Mouse (Mus musculus): Measurements from ENCODE around the gene Runx1. TPM values are rescaled to one million over a fixed set of nuclear protein-coding genes. Genes with fewer than 3 reads are reported as not detected.

Runx1 gene
- polyA plus RNA-seq, 1 experiment, result 2.2 TPM

GRCm38 (mm10) chr16:92847762-92848300 is 21.9 kb upstream of the Runx1 start:
- H3K27me3 ChIP-seq (replicated peaks; ENCODE audit: control insufficient read depth, insufficient read depth, low read length), result no peaks in the 10 kb centered on the region
- no peaks in the 10 kb centered on the region for H3K4me1 ChIP-seq (ENCODE audit: control insufficient read depth, insufficient read depth, low read length)
- DNase-seq, result no peak
- no peak overlapping the region for H3K4me3 ChIP-seq (ENCODE audit: insufficient read depth, low read depth, low read length)
- no peak for TF ChIP-seq POLR2A (IDR thresholded peaks at IDR 0.05; ENCODE audit: low read depth, low read length)
- TF ChIP-seq CTCF (conservative IDR thresholded peaks at IDR 0.05; ENCODE audit: insufficient read depth, insufficient read length, low read depth, low read length), result no peak
- WGBS, result 66% methylated on average over 3 of the region's 3 CpGs
- no peaks in the 10 kb centered on the region for H3K36me3 ChIP-seq (ENCODE audit: control insufficient read depth, insufficient read depth, low read length)
- H3K27ac ChIP-seq (ENCODE audit: insufficient read depth, low read depth, low read length), result no peak overlapping the region

GRCm38 (mm10) chr16:92845244-92846225 is 19.6 kb upstream of the Runx1 start:
- Histone ChIP-seq H3K4me1 (ENCODE audit: control insufficient read depth, insufficient read depth, low read length) (no peaks in the 10 kb centered on the region), H3K36me3 (ENCODE audit: control insufficient read depth, insufficient read depth, low read length) (no peaks in the 10 kb centered on the region), H3K27me3 (replicated peaks; ENCODE audit: control insufficient read depth, insufficient read depth, low read length) (no peaks in the 10 kb centered on the region), H3K27ac (ENCODE audit: insufficient read depth, low read depth, low read length) (no peak overlapping the region), H3K4me3 (ENCODE audit: insufficient read depth, low read depth, low read length) (no peak overlapping the region)
- TF ChIP-seq CTCF (conservative IDR thresholded peaks at IDR 0.05; ENCODE audit: insufficient read depth, insufficient read length, low read depth, low read length) (no peak), POLR2A (IDR thresholded peaks at IDR 0.05; ENCODE audit: low read depth, low read length) (no peak)
- DNase-seq, result no peak
- WGBS, result 59% methylated on average over 26 of the region's 26 CpGs

- Histone ChIP-seq H3K27me3 (replicated peaks; ENCODE audit: control insufficient read depth, insufficient read depth, low read length) (no peaks in the 10 kb centered on the region), H3K27ac (ENCODE audit: insufficient read depth, low read depth, low read length) (no peak overlapping the region), H3K36me3 (ENCODE audit: control insufficient read depth, insufficient read depth, low read length) (no peaks in the 10 kb centered on the region), H3K4me3 (ENCODE audit: insufficient read depth, low read depth, low read length) (no peak overlapping the region), H3K4me1 (ENCODE audit: control insufficient read depth, insufficient read depth, low read length) (no peaks in the 10 kb centered on the region)
- DNase-seq, result no peak
- TF ChIP-seq POLR2A (IDR thresholded peaks at IDR 0.05; ENCODE audit: low read depth, low read length), result no peak
Observed at GRCm38 (mm10) chr16:92838709-92839108, 12.8 kb upstream of the Runx1 start.

GRCm38 (mm10) chr16:92831341-92831740 is 5.4 kb upstream of the Runx1 start:
- H3K27ac ChIP-seq (ENCODE audit: insufficient read depth, low read depth, low read length), result no peak overlapping the region
- no peak for DNase-seq

GRCm38 (mm10) chr16:92830479-92830878 is 4.5 kb upstream of the Runx1 start:
- Histone ChIP-seq H3K27ac (ENCODE audit: insufficient read depth, low read depth, low read length) (no peak overlapping the region), H3K4me3 (ENCODE audit: insufficient read depth, low read depth, low read length) (no peak overlapping the region), H3K27me3 (replicated peaks; ENCODE audit: control insufficient read depth, insufficient read depth, low read length) (no peaks in the 10 kb centered on the region), H3K36me3 (ENCODE audit: control insufficient read depth, insufficient read depth, low read length) (no peaks in the 10 kb centered on the region), H3K4me1 (ENCODE audit: control insufficient read depth, insufficient read depth, low read length) (no peaks in the 10 kb centered on the region)
- WGBS, result 34% methylated on average over 14 of the region's 14 CpGs
- no peak for DNase-seq
- no peak for TF ChIP-seq POLR2A (IDR thresholded peaks at IDR 0.05; ENCODE audit: low read depth, low read length)
- no peak for TF ChIP-seq CTCF (conservative IDR thresholded peaks at IDR 0.05; ENCODE audit: insufficient read depth, insufficient read length, low read depth, low read length)

More at GRCm38 (mm10) chr16:92831341-92831740, 5.4 kb upstream of the Runx1 start:
- no peak overlapping the region for H3K4me3 ChIP-seq (ENCODE audit: insufficient read depth, low read depth, low read length)
- 94% methylated on average over 2 of the region's 2 CpGs for WGBS
- H3K27me3 ChIP-seq (replicated peaks; ENCODE audit: control insufficient read depth, insufficient read depth, low read length), result no peaks in the 10 kb centered on the region
- TF ChIP-seq POLR2A (IDR thresholded peaks at IDR 0.05; ENCODE audit: low read depth, low read length), result no peak
- no peak for TF ChIP-seq CTCF (conservative IDR thresholded peaks at IDR 0.05; ENCODE audit: insufficient read depth, insufficient read length, low read depth, low read length)
- H3K36me3 ChIP-seq (ENCODE audit: control insufficient read depth, insufficient read depth, low read length), result no peaks in the 10 kb centered on the region
- no peaks in the 10 kb centered on the region for H3K4me1 ChIP-seq (ENCODE audit: control insufficient read depth, insufficient read depth, low read length)

GRCm38 (mm10) chr16:92828308-92828862 is 2.4 kb upstream of the Runx1 start:
- Histone ChIP-seq H3K27me3 (replicated peaks; ENCODE audit: control insufficient read depth, insufficient read depth, low read length) (no peaks in the 10 kb centered on the region), H3K4me1 (ENCODE audit: control insufficient read depth, insufficient read depth, low read length) (no peaks in the 10 kb centered on the region), H3K27ac (ENCODE audit: insufficient read depth, low read depth, low read length) (no peak overlapping the region), H3K4me3 (ENCODE audit: insufficient read depth, low read depth, low read length) (no peak overlapping the region), H3K36me3 (ENCODE audit: control insufficient read depth, insufficient read depth, low read length) (no peaks in the 10 kb centered on the region)
- 55% methylated on average over 8 of the region's 8 CpGs for WGBS
- DNase-seq, result no peak
- no peak for TF ChIP-seq CTCF (conservative IDR thresholded peaks at IDR 0.05; ENCODE audit: insufficient read depth, insufficient read length, low read depth, low read length)
- no peak for TF ChIP-seq POLR2A (IDR thresholded peaks at IDR 0.05; ENCODE audit: low read depth, low read length)

- H3K27ac ChIP-seq (ENCODE audit: insufficient read depth, low read depth, low read length), result no peak overlapping the region
- H3K4me3 ChIP-seq (ENCODE audit: insufficient read depth, low read depth, low read length), result no peak overlapping the region
- WGBS, result 74% methylated on average over 7 of the region's 7 CpGs
- TF ChIP-seq CTCF (conservative IDR thresholded peaks at IDR 0.05; ENCODE audit: insufficient read depth, insufficient read length, low read depth, low read length), result peak; percentile 31; the same call in 1 of the 2 replicates
- TF ChIP-seq POLR2A (IDR thresholded peaks at IDR 0.05; ENCODE audit: low read depth, low read length), result no peak
- no peaks in the 10 kb centered on the region for H3K4me1 ChIP-seq (ENCODE audit: control insufficient read depth, insufficient read depth, low read length)
- no peaks in the 10 kb centered on the region for H3K27me3 ChIP-seq (replicated peaks; ENCODE audit: control insufficient read depth, insufficient read depth, low read length)
- no peak for DNase-seq
- no peaks in the 10 kb centered on the region for H3K36me3 ChIP-seq (ENCODE audit: control insufficient read depth, insufficient read depth, low read length)
Observed at GRCm38 (mm10) chr16:92827663-92828307, 1.8 kb upstream of the Runx1 start.

Measured in kidney, adult 2 months (tissue).